Mouse (Mus musculus): ENCODE measurements at regions not wholly inside any gene's neighbourhood (a gene's known extent, or its start where the extent isn't known, plus 50 kb on each side); places are given as distances from the start of the nearest gene placed in this dataset.

DNA sequence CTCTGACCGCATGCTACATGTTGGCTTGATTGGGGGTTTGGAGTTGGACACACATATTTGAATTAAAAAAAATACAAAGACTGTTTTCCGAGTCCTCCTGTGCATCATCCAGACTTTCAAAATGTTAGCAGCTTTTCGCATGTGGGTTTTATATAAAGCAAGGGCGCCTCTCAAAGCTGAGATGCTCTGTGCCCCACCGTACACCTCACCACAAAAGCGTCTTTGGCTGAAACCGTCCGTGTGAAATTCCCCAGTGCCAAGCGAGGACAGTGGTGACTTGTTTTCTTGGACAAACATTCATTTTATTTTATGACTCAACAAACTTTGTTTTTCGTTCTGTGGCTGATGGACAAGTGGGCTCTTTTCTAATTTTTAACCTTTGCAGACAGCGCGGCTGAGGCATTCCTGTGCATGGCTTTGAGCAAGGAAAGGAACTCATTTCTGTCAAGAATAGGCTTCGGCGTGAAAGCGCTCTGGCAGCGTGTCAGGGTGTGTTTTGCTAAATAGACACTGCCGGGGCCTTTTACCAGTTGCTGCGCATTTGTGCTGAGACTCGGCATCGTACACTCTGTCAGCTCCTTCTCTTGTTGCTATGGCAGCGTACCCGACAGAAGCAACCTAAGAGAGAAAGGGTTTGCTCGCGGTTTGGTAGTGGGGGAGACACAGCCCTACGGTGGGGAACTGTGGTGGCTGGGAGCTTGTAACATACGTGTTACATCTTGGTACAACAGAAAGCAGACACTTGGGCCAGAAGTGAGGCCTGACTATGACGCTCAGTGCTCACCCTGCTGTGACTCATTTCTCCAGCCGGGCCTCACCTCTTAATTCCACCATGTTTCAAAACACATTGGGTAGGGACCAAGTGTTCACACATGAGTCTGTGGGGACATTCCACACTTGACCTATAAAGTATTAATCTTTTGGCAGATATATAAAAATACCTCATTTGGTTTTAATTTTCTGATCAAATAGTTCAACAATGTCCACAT is 123.6 kb downstream of the Qrsl1 start:
- Histone ChIP-seq H3K27ac (ENCODE audit: low read depth, low read length) (no peak overlapping the region), H3K9me3 (ENCODE audit: low read length) (no peaks in the 10 kb centered on the region), H3K4me1 (ENCODE audit: insufficient read depth, low read length) (no peaks in the 10 kb centered on the region), H3K27me3 (ENCODE audit: insufficient read depth, low read length) (no peaks in the 10 kb centered on the region), H3K4me3 (ENCODE audit: low read depth, low read length) (no peak overlapping the region), H3K9ac (replicated peaks; ENCODE audit: low read length, poor library complexity, severe bottlenecking) (no peak overlapping the region), H3K36me3 (ENCODE audit: insufficient read depth, low read length) (no peaks in the 10 kb centered on the region), H3K4me2 (ENCODE audit: low read depth, low read length, poor library complexity, severe bottlenecking) (no peak overlapping the region)
- WGBS: 71% methylated on average over 28 of the region's 28 CpGs
- ATAC-seq (ENCODE audit: low FRiP score): peak; percentile 54; the same call in 1 of the 2 replicates
- peak; percentile 57 for DNase-seq (ENCODE audit: low spot score)
- no peak for TF ChIP-seq CTCF (IDR thresholded peaks at IDR 0.05)

DNA sequence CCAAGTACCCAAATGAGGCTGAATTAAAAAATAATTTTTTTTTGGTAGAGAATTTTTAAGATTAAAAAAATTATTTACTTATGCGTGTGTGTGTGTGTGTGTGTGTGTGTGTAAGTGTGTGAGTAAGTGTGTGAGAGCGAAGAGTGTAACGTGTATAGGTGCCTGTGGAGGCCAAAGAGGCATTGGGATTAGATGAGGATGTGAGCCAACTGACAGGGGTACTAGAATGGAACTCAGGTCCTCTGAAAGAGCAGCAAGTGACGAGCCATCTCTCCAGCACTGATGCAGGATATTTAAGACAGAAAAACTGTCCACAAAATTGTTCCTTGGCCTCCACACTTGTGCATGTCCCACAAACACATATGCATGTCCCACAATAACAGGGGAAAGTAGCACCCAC is 121.0 kb downstream of the Qrsl1 start:
- Histone ChIP-seq H3K27ac (ENCODE audit: low read depth, low read length) (no peak overlapping the region), H3K36me3 (ENCODE audit: insufficient read depth, low read length) (no peaks in the 10 kb centered on the region), H3K4me3 (ENCODE audit: low read depth, low read length) (no peak overlapping the region), H3K9ac (replicated peaks; ENCODE audit: low read length, poor library complexity, severe bottlenecking) (no peak overlapping the region), H3K4me1 (ENCODE audit: insufficient read depth, low read length) (no peaks in the 10 kb centered on the region), H3K27me3 (ENCODE audit: insufficient read depth, low read length) (no peaks in the 10 kb centered on the region), H3K4me2 (ENCODE audit: low read depth, low read length, poor library complexity, severe bottlenecking) (no peak overlapping the region), H3K9me3 (ENCODE audit: low read length) (no peaks in the 10 kb centered on the region)
- ATAC-seq (ENCODE audit: low FRiP score) (no peak), DNase-seq (ENCODE audit: low spot score) (no peak)
- no peak for TF ChIP-seq CTCF (IDR thresholded peaks at IDR 0.05)
- 91% methylated on average over 4 of the region's 4 CpGs for WGBS

DNA sequence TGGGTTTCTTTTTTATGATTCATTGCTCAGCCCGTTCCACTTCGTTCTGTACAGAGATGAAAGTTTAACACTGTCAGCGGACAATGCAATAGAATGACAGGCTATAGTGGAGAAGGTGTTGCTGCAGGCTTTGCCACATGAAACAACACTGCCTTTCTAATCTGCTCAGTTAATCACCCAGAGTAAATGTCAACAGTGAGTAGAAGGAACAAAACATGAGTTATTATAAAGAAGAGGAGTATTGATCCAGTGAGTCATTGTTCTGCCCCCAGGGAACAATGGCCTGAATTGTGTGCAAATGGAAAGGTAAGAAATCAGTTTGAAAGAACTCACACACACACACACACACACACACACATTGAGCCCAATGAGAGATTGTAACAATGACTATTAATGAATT is 118.2 kb downstream of the Qrsl1 start:
- H3K27me3 ChIP-seq (ENCODE audit: insufficient read depth, low read length): no peaks in the 10 kb centered on the region
- no peaks in the 10 kb centered on the region for H3K4me1 ChIP-seq (ENCODE audit: insufficient read depth, low read length)
- H3K4me3 ChIP-seq (ENCODE audit: low read depth, low read length): no peak overlapping the region
- H3K4me2 ChIP-seq (ENCODE audit: low read depth, low read length, poor library complexity, severe bottlenecking): no peak overlapping the region
- no peaks in the 10 kb centered on the region for H3K36me3 ChIP-seq (ENCODE audit: insufficient read depth, low read length)
- H3K9me3 ChIP-seq (ENCODE audit: low read length): no peaks in the 10 kb centered on the region
- DNase-seq (ENCODE audit: low spot score): no peak
- no peak overlapping the region for H3K9ac ChIP-seq (replicated peaks; ENCODE audit: low read length, poor library complexity, severe bottlenecking)
- H3K27ac ChIP-seq (ENCODE audit: low read depth, low read length): no peak overlapping the region
- ATAC-seq (ENCODE audit: low FRiP score): no peak
- 91% methylated on average over 3 of the region's 3 CpGs for WGBS
- no peak for TF ChIP-seq CTCF (IDR thresholded peaks at IDR 0.05)

DNA sequence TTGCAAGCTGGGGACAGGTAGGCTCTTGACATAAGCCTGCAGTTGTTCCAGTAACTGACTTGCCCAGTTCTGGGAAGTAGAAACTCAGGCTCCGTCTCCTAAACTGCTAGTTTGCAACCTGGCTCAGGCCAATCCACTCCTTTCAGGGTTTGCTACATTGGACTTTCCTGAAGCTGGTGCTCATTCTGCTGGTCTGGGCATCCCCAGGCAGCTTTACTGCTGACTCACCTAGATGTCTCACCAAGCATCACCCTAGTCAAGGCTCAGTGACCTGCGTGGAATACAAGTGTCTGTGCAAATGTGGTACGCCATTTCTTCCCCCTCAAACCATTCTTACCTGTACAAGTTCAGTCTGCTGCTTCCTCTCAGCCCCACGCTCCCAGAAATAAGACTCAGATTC is 110.8 kb downstream of the Qrsl1 start:
- Histone ChIP-seq H3K36me3 (ENCODE audit: insufficient read depth, low read length) (no peaks in the 10 kb centered on the region), H3K27me3 (ENCODE audit: insufficient read depth, low read length) (no peaks in the 10 kb centered on the region), H3K4me2 (ENCODE audit: low read depth, low read length, poor library complexity, severe bottlenecking) (no peak overlapping the region), H3K4me3 (ENCODE audit: low read depth, low read length) (no peak overlapping the region), H3K9ac (replicated peaks; ENCODE audit: low read length, poor library complexity, severe bottlenecking) (no peak overlapping the region), H3K27ac (ENCODE audit: low read depth, low read length) (no peak overlapping the region), H3K9me3 (ENCODE audit: low read length) (no peaks in the 10 kb centered on the region), H3K4me1 (ENCODE audit: insufficient read depth, low read length) (no peaks in the 10 kb centered on the region)
- no peak for TF ChIP-seq CTCF (IDR thresholded peaks at IDR 0.05)
- 96% methylated on average over 4 of the region's 4 CpGs for WGBS
- no peak for ATAC-seq (ENCODE audit: low FRiP score)
- no peak for DNase-seq (ENCODE audit: low spot score)

DNA sequence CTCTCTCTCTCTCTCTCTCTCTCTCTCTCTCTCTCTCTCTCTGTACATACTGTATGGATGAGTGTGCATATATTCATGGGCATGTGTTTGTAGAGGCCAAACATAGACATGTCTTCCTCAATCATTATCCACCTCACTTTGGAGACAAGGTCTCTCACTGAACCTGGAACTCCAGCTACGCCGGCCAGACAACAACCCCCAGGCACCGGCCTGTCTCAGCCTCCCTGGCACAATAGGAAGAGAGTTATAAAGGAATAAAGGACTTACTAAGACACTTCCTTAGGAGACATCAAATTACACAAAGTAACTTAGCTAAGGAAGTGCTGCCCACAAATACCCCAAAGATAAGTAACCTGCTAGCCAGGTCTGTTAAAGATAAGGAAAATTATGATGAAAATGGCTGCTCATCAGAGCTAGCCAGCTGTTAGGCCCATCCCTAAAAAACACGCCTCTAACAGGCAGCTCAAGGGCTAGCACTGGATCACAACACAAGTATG is 110.0 kb downstream of the Qrsl1 start:
- H3K4me2 ChIP-seq (ENCODE audit: low read depth, low read length, poor library complexity, severe bottlenecking): no peak overlapping the region
- TF ChIP-seq CTCF (IDR thresholded peaks at IDR 0.05): no peak
- WGBS: 92% methylated on average over 4 of the region's 4 CpGs
- H3K27ac ChIP-seq (ENCODE audit: low read depth, low read length): no peak overlapping the region
- no peaks in the 10 kb centered on the region for H3K9me3 ChIP-seq (ENCODE audit: low read length)
- H3K4me3 ChIP-seq (ENCODE audit: low read depth, low read length): no peak overlapping the region
- ATAC-seq (ENCODE audit: low FRiP score): no peak
- DNase-seq (ENCODE audit: low spot score): no peak
- no peaks in the 10 kb centered on the region for H3K27me3 ChIP-seq (ENCODE audit: insufficient read depth, low read length)
- H3K9ac ChIP-seq (replicated peaks; ENCODE audit: low read length, poor library complexity, severe bottlenecking): no peak overlapping the region
- H3K4me1 ChIP-seq (ENCODE audit: insufficient read depth, low read length): no peaks in the 10 kb centered on the region
- no peaks in the 10 kb centered on the region for H3K36me3 ChIP-seq (ENCODE audit: insufficient read depth, low read length)

DNA sequence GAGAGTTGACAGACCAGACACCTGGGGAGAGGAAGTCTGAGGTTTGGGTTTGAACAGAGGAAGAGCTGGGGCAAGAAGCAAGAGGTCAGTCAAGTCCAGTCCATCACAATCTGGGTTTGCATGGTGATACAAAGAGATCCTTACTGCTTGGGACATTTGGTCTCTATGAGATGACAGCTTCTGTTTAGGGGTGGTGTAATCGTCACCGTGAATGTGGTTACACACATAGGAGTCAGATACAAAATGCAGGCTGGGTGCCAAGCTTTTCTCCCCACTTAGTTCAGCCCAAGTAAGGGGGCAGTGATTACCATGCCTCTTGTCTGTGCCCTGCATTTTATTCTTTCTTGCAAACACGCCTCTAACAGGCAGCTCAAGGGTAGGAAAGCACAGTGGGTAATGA is 108.9 kb downstream of the Qrsl1 start:
- no peak for TF ChIP-seq CTCF (IDR thresholded peaks at IDR 0.05)
- no peaks in the 10 kb centered on the region for H3K9me3 ChIP-seq (ENCODE audit: low read length)
- 61% methylated on average over 3 of the region's 3 CpGs for WGBS
- no peak overlapping the region for H3K4me2 ChIP-seq (ENCODE audit: low read depth, low read length, poor library complexity, severe bottlenecking)
- DNase-seq (ENCODE audit: low spot score) (no peak), ATAC-seq (ENCODE audit: low FRiP score) (no peak)
- no peaks in the 10 kb centered on the region for H3K36me3 ChIP-seq (ENCODE audit: insufficient read depth, low read length)
- H3K27me3 ChIP-seq (ENCODE audit: insufficient read depth, low read length): no peaks in the 10 kb centered on the region
- H3K4me1 ChIP-seq (ENCODE audit: insufficient read depth, low read length): no peaks in the 10 kb centered on the region
- no peak overlapping the region for H3K9ac ChIP-seq (replicated peaks; ENCODE audit: low read length, poor library complexity, severe bottlenecking)
- no peak overlapping the region for H3K27ac ChIP-seq (ENCODE audit: low read depth, low read length)
- no peak overlapping the region for H3K4me3 ChIP-seq (ENCODE audit: low read depth, low read length)

All from midbrain, postnatal 0 days (tissue).